Mouse (Mus musculus): ENCODE results near the gene Macrod2. TPM values are rescaled to one million over a fixed set of nuclear protein-coding genes. Genes with fewer than 3 reads are reported as not detected.

The Macrod2 gene
- total RNA-seq, 2 experiments from 2014 or later: 14.0 to 18.0 TPM

- intact Hi-C loops (cut with DNase I): no loop called here
- DNase-seq: no peak
These were observed 1985.5 kb downstream of the Macrod2 start for GRCm38 (mm10) chr2:142380563-142380962.

- intact Hi-C loops (cut with DNase I): no loop called here
- DNase-seq: no peak
These were observed 1986.0 kb downstream of the Macrod2 start for GRCm38 (mm10) chr2:142381081-142381579.

- intact Hi-C loops (cut with DNase I): no loop called here
- DNase-seq: no peak
These were observed 1998.4 kb downstream of the Macrod2 start for GRCm38 (mm10) chr2:142393546-142393945.

- intact Hi-C loops (cut with DNase I): no loop called here
- no peak for DNase-seq
These were observed 2004.4 kb downstream of the Macrod2 start for GRCm38 (mm10) chr2:142399490-142399889.

- no peak for DNase-seq
These were observed 2005.7 kb downstream of the Macrod2 start for GRCm38 (mm10) chr2:142400781-142401180.

GRCm38 (mm10) chr2:142401359-142401758, 2006.2 kb downstream of the Macrod2 start:
- DNase-seq: no peak
- intact Hi-C loops (cut with DNase I): no loop called here

More at GRCm38 (mm10) chr2:142400781-142401180, 2005.7 kb downstream of the Macrod2 start:
- intact Hi-C loops (cut with DNase I): no loop called here

- intact Hi-C loops (cut with DNase I): no loop called here
- no peak for DNase-seq
These were observed 2008.3 kb downstream of the Macrod2 start for GRCm38 (mm10) chr2:142403394-142403793.

- DNase-seq: no peak
- intact Hi-C loops (cut with DNase I): no loop called here
These were observed 2009.2 kb downstream of the Macrod2 start for GRCm38 (mm10) chr2:142404321-142404720.

- DNase-seq: no peak
- intact Hi-C loops (cut with DNase I): no loop called here
These were observed 2012.2 kb downstream of the Macrod2 start for GRCm38 (mm10) chr2:142407341-142407740.

GRCm38 (mm10) chr2:142410124-142410523, 2015.0 kb downstream of the Macrod2 start:
- intact Hi-C loops (cut with DNase I): no loop called here
- no peak for DNase-seq

- intact Hi-C loops (cut with DNase I): no loop called here
- DNase-seq: no peak
These were observed 2038.0 kb downstream of the Macrod2 start for GRCm38 (mm10) chr2:142433126-142433525.

GRCm38 (mm10) chr2:142434731-142435130, 2039.6 kb downstream of the Macrod2 start:
- no peak for DNase-seq
- intact Hi-C loops (cut with DNase I): no loop called here

- peak; percentile 61 to 64 for DNase-seq
- intact Hi-C loops (cut with DNase I): no loop called here
These were observed 2042.7 kb downstream of the Macrod2 start for GRCm38 (mm10) chr2:142437606-142438461.

Other genes with a start within 250 kb of the Macrod2 start
- gene Gm17374, start 243.3 kb upstream of the Macrod2 start, total RNA-seq (2021): not detected
- 10 to 100 TPM; 10.2 to 12.5 TPM for gene Esf1, start 224.7 kb upstream of the Macrod2 start, total RNA-seq (2021)
- 10 to 100 TPM; 35.9 to 36.3 TPM for gene Ndufaf5, start 224.7 kb upstream of the Macrod2 start, total RNA-seq (2021)
- under 1 TPM; 0.15 to 0.23 TPM for gene Sel1l2, start 5.6 kb upstream of the Macrod2 start, total RNA-seq (2021)

All from gastrocnemius, postnatal 36 days (tissue).